Mouse (Mus musculus): ENCODE measurements around the gene Rbm33. TPM values are rescaled to one million over a fixed set of nuclear protein-coding genes. Genes with fewer than 3 reads are reported as not detected.

Rbm33 gene
- polyA plus RNA-seq, 1 experiment = not detected

- 5% methylated on average over 6 of the region's 6 CpGs for WGBS
- TF ChIP-seq CTCF (IDR thresholded peaks at IDR 0.05; ENCODE audit: insufficient read depth, low read depth, low read length) (peak; percentile 90), POLR2A (IDR thresholded peaks at IDR 0.05; ENCODE audit: insufficient read depth, low read depth, low read length) (no peak)
- Histone ChIP-seq H3K4me1 (ENCODE audit: control insufficient read depth, insufficient read depth, low read length) (peaks cover 4% of the 10 kb centered on the region), H3K4me3 (ENCODE audit: insufficient read depth, low read depth, low read length) (no peak overlapping the region), H3K27ac (ENCODE audit: insufficient read depth, low read depth, low read length) (no peak overlapping the region)
Measured at GRCm38 (mm10) chr5:28293990-28294389, 22.9 kb upstream of the Rbm33 start.

GRCm38 (mm10) chr5:28298161-28298560 is 18.8 kb upstream of the Rbm33 start:
- TF ChIP-seq POLR2A (IDR thresholded peaks at IDR 0.05; ENCODE audit: insufficient read depth, low read depth, low read length) (no peak), CTCF (IDR thresholded peaks at IDR 0.05; ENCODE audit: insufficient read depth, low read depth, low read length) (no peak)
- WGBS = 85% methylated on average over 5 of the region's 5 CpGs
- no peak overlapping the region for H3K27ac ChIP-seq (ENCODE audit: insufficient read depth, low read depth, low read length)

GRCm38 (mm10) chr5:28298693-28299092 is 18.2 kb upstream of the Rbm33 start:
- TF ChIP-seq POLR2A (IDR thresholded peaks at IDR 0.05; ENCODE audit: insufficient read depth, low read depth, low read length) (no peak), CTCF (IDR thresholded peaks at IDR 0.05; ENCODE audit: insufficient read depth, low read depth, low read length) (no peak)
- WGBS = 49% methylated on average over 3 of the region's 3 CpGs
- no peak overlapping the region for H3K4me3 ChIP-seq (ENCODE audit: insufficient read depth, low read depth, low read length)
- H3K4me1 ChIP-seq (ENCODE audit: control insufficient read depth, insufficient read depth, low read length) = no peaks in the 10 kb centered on the region
- H3K27ac ChIP-seq (ENCODE audit: insufficient read depth, low read depth, low read length) = no peak overlapping the region

More at GRCm38 (mm10) chr5:28298161-28298560, 18.8 kb upstream of the Rbm33 start:
- Histone ChIP-seq H3K4me1 (ENCODE audit: control insufficient read depth, insufficient read depth, low read length) (no peaks in the 10 kb centered on the region), H3K4me3 (ENCODE audit: insufficient read depth, low read depth, low read length) (no peak overlapping the region)

GRCm38 (mm10) chr5:28299346-28299745 is 17.6 kb upstream of the Rbm33 start:
- WGBS = 84% methylated on average over 6 of the region's 6 CpGs
- Histone ChIP-seq H3K4me1 (ENCODE audit: control insufficient read depth, insufficient read depth, low read length) (no peaks in the 10 kb centered on the region), H3K4me3 (ENCODE audit: insufficient read depth, low read depth, low read length) (no peak overlapping the region), H3K27ac (ENCODE audit: insufficient read depth, low read depth, low read length) (no peak overlapping the region)
- TF ChIP-seq POLR2A (IDR thresholded peaks at IDR 0.05; ENCODE audit: insufficient read depth, low read depth, low read length) (no peak), CTCF (IDR thresholded peaks at IDR 0.05; ENCODE audit: insufficient read depth, low read depth, low read length) (no peak)

- WGBS = 87% methylated on average over 1 of the region's 1 CpGs
- Histone ChIP-seq H3K4me1 (ENCODE audit: control insufficient read depth, insufficient read depth, low read length) (no peaks in the 10 kb centered on the region), H3K4me3 (ENCODE audit: insufficient read depth, low read depth, low read length) (no peak overlapping the region), H3K27ac (ENCODE audit: insufficient read depth, low read depth, low read length) (no peak overlapping the region)
- TF ChIP-seq POLR2A (IDR thresholded peaks at IDR 0.05; ENCODE audit: insufficient read depth, low read depth, low read length) (no peak), CTCF (IDR thresholded peaks at IDR 0.05; ENCODE audit: insufficient read depth, low read depth, low read length) (no peak)
Measured at GRCm38 (mm10) chr5:28302671-28303070, 14.2 kb upstream of the Rbm33 start.

GRCm38 (mm10) chr5:28304551-28304950 is 12.4 kb upstream of the Rbm33 start:
- TF ChIP-seq CTCF (IDR thresholded peaks at IDR 0.05; ENCODE audit: insufficient read depth, low read depth, low read length) = no peak
- TF ChIP-seq POLR2A (IDR thresholded peaks at IDR 0.05; ENCODE audit: insufficient read depth, low read depth, low read length) = no peak
- no peaks in the 10 kb centered on the region for H3K4me1 ChIP-seq (ENCODE audit: control insufficient read depth, insufficient read depth, low read length)
- H3K4me3 ChIP-seq (ENCODE audit: insufficient read depth, low read depth, low read length) = no peak overlapping the region
- no peak overlapping the region for H3K27ac ChIP-seq (ENCODE audit: insufficient read depth, low read depth, low read length)

- Histone ChIP-seq H3K4me3 (ENCODE audit: insufficient read depth, low read depth, low read length) (no peak overlapping the region), H3K4me1 (ENCODE audit: control insufficient read depth, insufficient read depth, low read length) (no peaks in the 10 kb centered on the region), H3K27ac (ENCODE audit: insufficient read depth, low read depth, low read length) (no peak overlapping the region)
- whole genome bisulfite sequencing = 87% methylated on average over 8 of the region's 8 CpGs
- no peak for TF ChIP-seq POLR2A (IDR thresholded peaks at IDR 0.05; ENCODE audit: insufficient read depth, low read depth, low read length)
- TF ChIP-seq CTCF (IDR thresholded peaks at IDR 0.05; ENCODE audit: insufficient read depth, low read depth, low read length) = no peak
Measured at GRCm38 (mm10) chr5:28315526-28315925, 1.4 kb upstream of the Rbm33 start.

- no peaks in the 10 kb centered on the region for H3K4me1 ChIP-seq (ENCODE audit: control insufficient read depth, insufficient read depth, low read length)
Measured at GRCm38 (mm10) chr5:28316151-28316721, 685 bp upstream of the Rbm33 start.

GRCm38 (mm10) chr5:28317253-28317916 is 464 bp downstream of the Rbm33 start:
- under 1% methylated on average over 62 of the region's 62 CpGs for WGBS
- peak overlapping the region; percentile 88 for H3K4me3 ChIP-seq (ENCODE audit: insufficient read depth, low read depth, low read length)
- no peak for TF ChIP-seq POLR2A (IDR thresholded peaks at IDR 0.05; ENCODE audit: insufficient read depth, low read depth, low read length)
- no peak for TF ChIP-seq CTCF (IDR thresholded peaks at IDR 0.05; ENCODE audit: insufficient read depth, low read depth, low read length)

More at GRCm38 (mm10) chr5:28316151-28316721, 685 bp upstream of the Rbm33 start:
- WGBS = 0% methylated on average over 14 of the region's 14 CpGs
- TF ChIP-seq POLR2A (IDR thresholded peaks at IDR 0.05; ENCODE audit: insufficient read depth, low read depth, low read length) = no peak
- no peak for TF ChIP-seq CTCF (IDR thresholded peaks at IDR 0.05; ENCODE audit: insufficient read depth, low read depth, low read length)
- H3K4me3 ChIP-seq (ENCODE audit: insufficient read depth, low read depth, low read length) = peak overlapping the region; percentile 88
- peak overlapping the region; percentile 98 for H3K27ac ChIP-seq (ENCODE audit: insufficient read depth, low read depth, low read length)

More at GRCm38 (mm10) chr5:28317253-28317916, 464 bp downstream of the Rbm33 start:
- H3K27ac ChIP-seq (ENCODE audit: insufficient read depth, low read depth, low read length) = peak overlapping the region; percentile 98
- no peaks in the 10 kb centered on the region for H3K4me1 ChIP-seq (ENCODE audit: control insufficient read depth, insufficient read depth, low read length)

All from olfactory bulb, adult 2 months (tissue).